Mouse (Mus musculus) hindbrain, postnatal 0 days (tissue): ENCODE results near the gene Atg9a. TPM values are rescaled to one million over a fixed set of nuclear protein-coding genes. Genes with fewer than 3 reads are reported as not detected.
"Not testable (repeated sequence)": the region's sequence is repeated elsewhere in the genome, so short reads cannot be mapped to it uniquely, and the experiment has no call there.

Source experiments
- ATAC-seq: fragments of 200-750 bp; cut with Nextera tagmentation; 2 replicates; pipeline ENCODE4 v1.8.0; 2017; ENCODE audit warnings: mild to moderate bottlenecking, moderate TSS enrichment, moderate library complexity
- DNase-seq: peaks from one replicate; pipeline ENCODE4 v3.0.0-alpha.2; 2015; ENCODE audit warnings: low spot score
- H3K27ac ChIP-seq: fragments of 300-500 bp; sonication (generic); 2 replicates; pipeline ENCODE4 v1.5.1; 2014; ENCODE audit warnings: mild to moderate bottlenecking
- H3K27me3 ChIP-seq: fragments of 300-500 bp; sonication (generic); 2 replicates; pipeline ENCODE4 v1.6.1; 2014; ENCODE audit warnings: low read length, mixed read lengths; ENCODE audit not compliant: insufficient read depth
- H3K36me3 ChIP-seq: fragments of 300-500 bp; sonication (generic); 2 replicates; pipeline ENCODE4 v1.6.1; 2014; ENCODE audit warnings: low read length, mixed read lengths; ENCODE audit not compliant: insufficient read depth
- H3K4me1 ChIP-seq: fragments of 300-500 bp; sonication (generic); 2 replicates; pipeline ENCODE4 v1.6.1; 2014; ENCODE audit warnings: antibody characterized with exemption, low read length, mixed read lengths; ENCODE audit not compliant: insufficient read depth
- H3K4me2 ChIP-seq: fragments of 300-500 bp; sonication (generic); 2 replicates; pipeline ENCODE4 v1.6.1; 2014; ENCODE audit warnings: low read depth, mild to moderate bottlenecking, low read length, moderate library complexity, mixed read lengths
- H3K4me3 ChIP-seq: fragments of 300-500 bp; sonication (generic); 2 replicates; pipeline ENCODE4 v1.5.1; 2014; ENCODE audit warnings: low read length
- H3K9ac ChIP-seq: fragments of 300-500 bp; sonication (generic); replicated peaks from 2 replicates; pipeline ENCODE4 v1.6.1; 2014; ENCODE audit warnings: mild to moderate bottlenecking, low read length, moderate library complexity, mixed read lengths
- H3K9me3 ChIP-seq: fragments of 300-500 bp; sonication (generic); 2 replicates; pipeline ENCODE4 v1.6.1; 2016; ENCODE audit warnings: low read length, mixed read lengths
- CTCF ChIP-seq: IDR thresholded peaks from 2 replicates; pipeline ENCODE4 v1.5.1; 2016; ENCODE audit warnings: antibody characterized with exemption, control low read depth, low read depth
- WGBS: fragments of 180-500 bp; shearing (Covaris S2); extraction: QIAGEN DNeasy Blood & Tissue Kit; methylation state at CpG from one replicate; pipeline ENCODE4 v1.1.7; 2014; 5-methylcytosine and 5-hydroxymethylcytosine counted together
- polyA plus RNA-seq: library from polyadenylated mRNA; unstranded; fragments of >200 nt; fragmentation: Nextera tagmentation; extraction: Ambion mirVana; gene quantifications from 2 replicates; pipeline ENCODE4 v1.2.1, GENCODE M21; 2015
- total RNA-seq: library from RNA; depleted of rRNA; stranded (reverse); fragments of >200 nt; gene quantifications from 2 replicates; pipeline ENCODE4 v1.2.3, GENCODE M21; 2014; rRNA removed

Gene Atg9a
- total RNA-seq (132 and 155 TPM in 2 replicates), polyA plus RNA-seq (60.3 and 62.8 TPM in 2 replicates)

DNA sequence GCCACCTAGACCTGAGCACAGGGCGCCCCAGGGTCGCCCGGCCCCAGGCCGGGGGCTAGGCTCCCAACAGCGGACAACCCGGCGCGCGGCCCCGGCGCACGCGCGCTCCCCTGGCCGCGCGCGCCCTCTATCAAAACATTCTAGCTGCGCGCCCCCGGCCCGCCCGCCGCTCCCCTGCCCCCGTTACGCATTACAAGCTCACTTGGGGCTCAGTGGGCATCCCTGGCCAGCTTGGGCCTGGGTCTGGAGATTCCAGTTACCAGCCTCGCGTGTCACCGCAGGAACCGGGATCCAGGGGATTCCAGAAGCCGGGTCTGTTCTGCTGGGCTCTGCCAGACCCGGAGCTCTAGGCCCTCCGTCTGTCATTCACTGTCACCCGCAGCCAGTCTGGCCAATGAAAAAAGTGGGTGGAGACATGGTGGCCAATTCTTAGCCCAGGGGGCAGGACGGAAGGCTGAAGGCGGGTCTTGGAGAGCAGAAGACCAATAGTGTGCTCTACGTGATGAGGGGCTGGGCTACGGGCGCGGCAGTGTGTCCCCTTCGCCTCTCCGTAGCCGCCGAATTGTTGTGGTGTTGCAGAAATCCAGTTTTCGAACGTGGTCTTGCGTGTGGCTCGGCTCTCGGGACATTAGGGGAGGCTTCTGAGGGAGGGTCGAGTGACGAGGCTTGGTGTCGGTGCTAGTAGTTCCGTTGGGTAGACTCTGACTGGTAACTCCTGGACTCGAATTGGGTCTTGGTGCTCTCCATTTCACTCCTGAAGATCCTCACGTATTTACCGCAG, at the start of gene Atg9a, which contains the start of gene Ankzf1:
Gene Atg9a, minus strand, starts transcription at position 575 of the 781 bp plus-strand sequence.
Gene Ankzf1, plus strand, starts transcription at position 530 of the 781 bp plus-strand sequence.
- Histone ChIP-seq H3K4me3 (peak within 1 kb of the TSS; percentile 84), H3K27me3 (no peaks in the 10 kb centered on the region), H3K36me3 (peaks cover 26% of the 10 kb centered on the region; the same call in 1 of the 2 replicates), H3K4me2 (peak within 1 kb of the TSS; percentile 99), H3K9me3 (no peaks in the 10 kb centered on the region), H3K9ac (peak within 1 kb of the TSS; percentile 95), H3K4me1 (peaks cover 12% of the 10 kb centered on the region), H3K27ac (peak within 1 kb of the TSS; percentile 96)
- WGBS, result under 1% methylated on average over 56 of the region's 56 CpGs
- ATAC-seq (peak; percentile 99), DNase-seq (peak; percentile 97)
- TF ChIP-seq CTCF, result no peak

DNA sequence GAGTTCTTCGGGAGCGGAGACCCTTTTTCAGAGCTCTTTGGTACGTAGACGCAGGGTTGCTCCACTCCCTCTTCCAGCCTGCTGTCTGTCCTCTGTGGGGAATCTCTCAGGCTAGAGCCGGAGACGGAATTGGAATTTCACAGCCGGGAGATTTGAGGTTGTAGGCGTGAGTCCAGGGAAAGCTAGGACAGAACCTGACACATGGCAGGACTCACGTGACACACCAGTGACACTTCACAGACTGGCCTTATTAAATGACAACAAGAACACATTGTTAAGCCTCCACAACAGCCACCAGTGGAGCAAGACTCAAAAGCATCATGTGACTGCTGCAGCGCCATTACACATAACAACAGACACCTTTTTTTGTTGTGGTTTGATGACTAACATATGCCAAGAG, 47.6 kb upstream of the Atg9a start:
- 78% methylated on average over 10 of the region's 10 CpGs for WGBS

DNA sequence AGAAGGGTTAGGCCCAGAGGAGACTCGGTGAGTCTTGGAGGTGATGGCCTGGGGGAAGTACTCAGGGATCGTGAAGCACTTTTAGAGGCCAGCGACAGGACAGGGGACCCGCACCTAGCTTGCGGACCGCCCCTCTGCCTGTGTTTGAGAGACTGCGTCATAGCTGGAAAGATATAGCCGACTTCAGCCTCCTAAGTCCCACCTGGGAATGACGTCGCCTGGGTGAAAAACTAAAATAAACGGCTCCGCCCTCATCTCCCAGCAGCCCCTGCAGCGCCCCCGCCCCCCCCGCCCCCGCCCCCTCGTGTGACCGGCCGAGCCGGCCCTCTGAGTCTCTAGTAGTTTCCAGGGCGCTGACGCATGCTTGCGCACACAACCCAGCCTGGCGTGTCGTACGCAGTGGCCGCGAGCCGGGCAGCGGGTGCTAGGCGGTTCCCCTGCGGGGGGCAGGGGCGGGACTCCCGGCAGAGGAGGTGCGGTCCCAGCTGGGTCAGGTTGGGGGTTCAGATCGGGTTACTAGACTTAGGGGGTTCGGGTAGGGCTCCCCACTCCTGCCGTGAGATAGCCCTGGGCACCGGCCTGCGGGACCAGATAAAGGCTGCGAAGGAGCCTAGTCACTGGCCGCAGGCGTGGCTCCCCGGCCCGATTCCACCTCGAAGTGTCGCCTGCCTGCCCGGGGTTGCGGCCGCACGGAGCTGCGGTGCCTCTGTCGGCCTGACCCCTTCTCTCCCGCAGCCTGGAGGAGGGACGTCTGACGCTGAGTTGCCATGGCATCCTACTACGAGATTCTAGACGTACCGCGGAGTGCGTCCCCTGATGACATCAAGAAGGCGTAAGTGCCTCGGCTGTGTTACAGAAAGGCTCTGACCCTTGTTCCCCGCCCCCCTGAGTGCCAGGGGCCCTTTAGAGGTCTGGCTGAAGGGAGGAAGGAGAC, 44.4 kb upstream of the Atg9a start, which contains the start of gene Dnajb2:
Gene Dnajb2, plus strand, starts transcription at position 290 of the 934 bp plus-strand sequence.
- H3K27ac ChIP-seq, result peak within 1 kb of the TSS; percentile 85
- H3K27me3 ChIP-seq, result no peaks in the 10 kb centered on the region
- H3K36me3 ChIP-seq, result no peaks in the 10 kb centered on the region; the same call in 1 of the 2 replicates
- TF ChIP-seq CTCF, result no peak
- 1% methylated on average over 62 of the region's 64 CpGs for WGBS
- peak within 1 kb of the TSS; percentile 67 for H3K4me3 ChIP-seq
- no peaks in the 10 kb centered on the region for H3K9me3 ChIP-seq
- H3K4me2 ChIP-seq, result peak within 1 kb of the TSS; percentile 96
- H3K4me1 ChIP-seq, result 0 out of 2 replicates have a peak, but pooled peaks cover 6% of the 10 kb centered on the region
- peak; percentile 85 for DNase-seq
- peak; percentile 90 for ATAC-seq
- peak within 1 kb of the TSS; percentile 84 for H3K9ac ChIP-seq

More for the DNA sequence above, 47.6 kb upstream of the Atg9a start:
- no peak for TF ChIP-seq CTCF
- H3K4me1 ChIP-seq, result 0 out of 2 replicates have a peak, but pooled peaks cover 5% of the 10 kb centered on the region
- no peaks in the 10 kb centered on the region for H3K27me3 ChIP-seq
- H3K36me3 ChIP-seq, result peaks cover 13% of the 10 kb centered on the region; the same call in 1 of the 2 replicates
- H3K4me3 ChIP-seq, result no peak overlapping the region
- no peak overlapping the region for H3K4me2 ChIP-seq
- no peak for DNase-seq
- H3K27ac ChIP-seq, result no peak overlapping the region
- no peaks in the 10 kb centered on the region for H3K9me3 ChIP-seq
- no peak overlapping the region for H3K9ac ChIP-seq
- no peak for ATAC-seq

DNA sequence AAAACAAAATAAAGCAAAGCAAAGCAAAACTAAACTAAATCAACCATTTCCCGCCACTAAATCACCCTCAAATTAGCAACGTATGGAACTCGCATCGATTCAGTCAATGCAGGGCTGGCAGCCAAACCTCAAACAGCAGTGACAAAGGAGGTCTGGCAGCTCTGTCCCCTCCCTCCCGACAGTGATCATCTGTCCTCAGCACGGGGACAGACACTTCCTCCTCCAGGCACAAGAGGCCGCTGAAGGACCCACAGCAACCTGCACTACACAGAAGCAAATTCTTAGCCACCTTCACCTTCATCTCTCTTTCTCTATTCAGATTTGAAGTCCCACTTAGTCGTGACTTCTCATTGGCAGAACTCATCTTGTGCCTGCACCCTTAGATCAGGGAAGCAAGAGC, 42.6 kb upstream of the Atg9a start:
- Histone ChIP-seq H3K27me3 (no peaks in the 10 kb centered on the region), H3K4me2 (peak overlapping the region; percentile 24; the same call in 1 of the 2 replicates), H3K9me3 (no peaks in the 10 kb centered on the region), H3K9ac (no peak overlapping the region), H3K27ac (no peak overlapping the region), H3K36me3 (no peaks in the 10 kb centered on the region; the same call in 1 of the 2 replicates), H3K4me3 (no peak overlapping the region), H3K4me1 (0 out of 2 replicates have a peak, but pooled peaks cover 6% of the 10 kb centered on the region)
- TF ChIP-seq CTCF, result peak; percentile 87
- DNase-seq, result peak; percentile 87
- WGBS, result under 1% methylated on average over 8 of the region's 8 CpGs
- ATAC-seq, result peak; percentile 68

DNA sequence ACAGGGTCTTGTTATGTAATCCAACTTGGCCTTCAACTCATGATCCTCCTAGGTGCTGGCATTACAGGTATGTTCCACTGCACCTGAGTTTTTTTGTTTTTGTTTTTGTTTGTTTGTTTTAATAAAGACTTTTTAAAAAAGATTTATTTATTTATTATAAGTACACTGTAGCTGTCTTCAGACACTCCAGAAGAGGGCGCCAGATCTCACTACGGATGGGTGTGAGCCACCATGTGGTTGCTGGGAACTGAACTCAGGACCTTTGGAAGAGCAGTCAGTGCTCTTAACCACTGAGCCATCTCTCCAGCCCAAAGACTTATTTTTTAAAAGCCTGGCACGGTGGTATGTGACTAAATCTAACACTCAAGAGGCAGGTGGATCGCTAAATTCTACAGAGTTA, 40.5 kb upstream of the Atg9a start:
- WGBS, result 69% methylated on average over 4 of the region's 4 CpGs
- not testable (repeated sequence) for H3K27ac ChIP-seq, H3K4me3 ChIP-seq, DNase-seq, H3K27me3 ChIP-seq, H3K36me3 ChIP-seq, H3K9me3 ChIP-seq, H3K4me1 ChIP-seq, ATAC-seq, H3K9ac ChIP-seq, H3K4me2 ChIP-seq
- TF ChIP-seq CTCF, result peak; percentile 15; the same call in 1 of the 2 replicates

DNA sequence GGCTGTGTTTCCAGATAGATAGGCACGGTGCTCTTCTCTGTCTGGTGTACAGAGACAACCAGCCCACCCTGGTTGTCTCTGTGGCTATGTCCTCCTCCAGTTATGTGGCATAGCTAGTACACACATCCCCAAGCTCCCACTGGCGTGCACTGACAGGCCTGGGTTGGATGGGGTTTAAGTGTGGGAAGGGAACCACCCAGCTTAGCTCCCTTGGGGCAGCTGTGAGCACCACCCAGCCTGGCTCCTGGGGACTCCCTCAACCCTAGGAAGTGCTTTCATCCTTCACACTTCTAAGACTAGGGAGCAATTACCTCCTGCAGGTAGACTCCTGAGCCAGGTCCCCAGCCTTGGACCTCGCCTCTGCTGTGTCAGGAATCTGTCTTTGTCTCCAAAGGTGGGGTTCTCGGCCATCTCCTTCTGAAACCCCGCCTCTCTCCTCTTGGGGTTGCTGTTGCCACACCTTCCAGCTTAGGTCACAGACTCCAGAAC, 39.7 kb upstream of the Atg9a start, which contains the start of gene A630095N17Rik:
Gene A630095N17Rik, minus strand, starts transcription at position 439 of the 489 bp plus-strand sequence.
- no peak within 1 kb of the TSS for H3K4me3 ChIP-seq
- no peak within 1 kb of the TSS for H3K4me2 ChIP-seq
- H3K36me3 ChIP-seq, result no peaks in the 10 kb centered on the region
- H3K27ac ChIP-seq, result no peak within 1 kb of the TSS
- no peaks in the 10 kb centered on the region for H3K9me3 ChIP-seq
- no peak for DNase-seq
- no peak for ATAC-seq
- 0 out of 2 replicates have a peak, but pooled peaks cover 4% of the 10 kb centered on the region for H3K4me1 ChIP-seq
- no peaks in the 10 kb centered on the region for H3K27me3 ChIP-seq
- no peak for TF ChIP-seq CTCF
- 72% methylated on average over 5 of the region's 5 CpGs for WGBS
- H3K9ac ChIP-seq, result no peak within 1 kb of the TSS
